Mouse (Mus musculus): ENCODE data around the gene Pde4dip. TPM values are rescaled to one million over a fixed set of nuclear protein-coding genes. Genes with fewer than 3 reads are reported as not detected.

The Pde4dip gene
- polyA plus RNA-seq, 1 experiment from 2014 or later = 99.4 TPM

GRCm38 (mm10) chr3:97834625-97835024 is 53.9 kb downstream of the Pde4dip start:
- Histone ChIP-seq H3K9ac (ENCODE audit: low read length) (no peak overlapping the region), H3K9me3 (ENCODE audit: control insufficient read depth, low read length) (no peaks in the 10 kb centered on the region), H3K36me3 (ENCODE audit: control insufficient read depth, insufficient read depth, low read length) (peaks cover 9% of the 10 kb centered on the region; the same call in 1 of the 2 replicates), H3K27me3 (ENCODE audit: control insufficient read depth, insufficient read depth, low read length) (no peaks in the 10 kb centered on the region), H3K4me1 (ENCODE audit: control insufficient read depth in 2 of 2, insufficient read depth in 2 of 2, low read length in 2 of 2) (peaks cover 14 to 30% of the 10 kb centered on the region in 2 experiments), H3K4me3 (ENCODE audit: control insufficient read depth in 1 of 2, insufficient read depth in 1 of 2, low read depth in 1 of 2, low read length in 2 of 2) (no peak overlapping the region), H3K4me2 (ENCODE audit: low read length) (no peak overlapping the region), H3K27ac (replicated peaks in 1 of 2; ENCODE audit: control insufficient read depth in 1 of 2, insufficient read depth in 1 of 2, low read depth in 2 of 2, low read length in 2 of 2) (no peak overlapping the region)
- 46% methylated on average over 1 of the region's 1 CpGs for WGBS
- no peak for ATAC-seq (ENCODE audit: insufficient number of reproducible peaks, insufficient read depth, low FRiP score, low read depth)

GRCm38 (mm10) chr3:97831564-97832320 is 56.8 kb downstream of the Pde4dip start:
- Histone ChIP-seq H3K27ac (replicated peaks in 1 of 2; ENCODE audit: control insufficient read depth in 1 of 2, insufficient read depth in 1 of 2, low read depth in 2 of 2, low read length in 2 of 2) (peak overlapping the region in 1 of 2 experiments; percentile 1; a peak in 2 of 4 replicates), H3K27me3 (ENCODE audit: control insufficient read depth, insufficient read depth, low read length) (no peaks in the 10 kb centered on the region), H3K36me3 (ENCODE audit: control insufficient read depth, insufficient read depth, low read length) (no peaks in the 10 kb centered on the region), H3K9ac (ENCODE audit: low read length) (no peak overlapping the region), H3K4me1 (ENCODE audit: control insufficient read depth in 2 of 2, insufficient read depth in 2 of 2, low read length in 2 of 2) (peaks cover 21 to 43% of the 10 kb centered on the region in 2 experiments), H3K9me3 (ENCODE audit: control insufficient read depth, low read length) (no peaks in the 10 kb centered on the region), H3K4me3 (ENCODE audit: control insufficient read depth in 1 of 2, insufficient read depth in 1 of 2, low read depth in 1 of 2, low read length in 2 of 2) (no peak overlapping the region), H3K4me2 (ENCODE audit: low read length) (no peak overlapping the region)
- no peak for ATAC-seq (ENCODE audit: insufficient number of reproducible peaks, insufficient read depth, low FRiP score, low read depth)
- WGBS = 73% methylated on average over 15 of the region's 15 CpGs

- Histone ChIP-seq H3K9me3 (ENCODE audit: control insufficient read depth, low read length) (no peaks in the 10 kb centered on the region), H3K36me3 (ENCODE audit: control insufficient read depth, insufficient read depth, low read length) (no peaks in the 10 kb centered on the region), H3K27me3 (ENCODE audit: control insufficient read depth, insufficient read depth, low read length) (no peaks in the 10 kb centered on the region), H3K4me3 (ENCODE audit: control insufficient read depth in 1 of 2, insufficient read depth in 1 of 2, low read depth in 1 of 2, low read length in 2 of 2) (no peak overlapping the region), H3K27ac (replicated peaks in 1 of 2; ENCODE audit: control insufficient read depth in 1 of 2, insufficient read depth in 1 of 2, low read depth in 2 of 2, low read length in 2 of 2) (0 out of 4 replicates have a peak overlapping the region, but pooled peaks of 1 of the 2 experiments have one; percentile 1), H3K4me1 (ENCODE audit: control insufficient read depth in 2 of 2, insufficient read depth in 2 of 2, low read length in 2 of 2) (peaks cover 21 to 44% of the 10 kb centered on the region in 2 experiments), H3K9ac (ENCODE audit: low read length) (no peak overlapping the region), H3K4me2 (ENCODE audit: low read length) (no peak overlapping the region)
- no peak for ATAC-seq (ENCODE audit: insufficient number of reproducible peaks, insufficient read depth, low FRiP score, low read depth)
- WGBS = 71% methylated on average over 2 of the region's 2 CpGs
Observed at GRCm38 (mm10) chr3:97830622-97831021, 57.9 kb downstream of the Pde4dip start.

- H3K4me2 ChIP-seq (ENCODE audit: low read length) = no peak overlapping the region
- no peaks in the 10 kb centered on the region for H3K9me3 ChIP-seq (ENCODE audit: control insufficient read depth, low read length)
- no peak overlapping the region for H3K4me3 ChIP-seq (ENCODE audit: control insufficient read depth in 1 of 2, insufficient read depth in 1 of 2, low read depth in 1 of 2, low read length in 2 of 2)
- no peak overlapping the region for H3K27ac ChIP-seq (replicated peaks in 1 of 2; ENCODE audit: control insufficient read depth in 1 of 2, insufficient read depth in 1 of 2, low read depth in 2 of 2, low read length in 2 of 2)
- 76% methylated on average over 2 of the region's 2 CpGs for WGBS
- H3K9ac ChIP-seq (ENCODE audit: low read length) = no peak overlapping the region
- no peak for ATAC-seq (ENCODE audit: insufficient number of reproducible peaks, insufficient read depth, low FRiP score, low read depth)
- H3K36me3 ChIP-seq (ENCODE audit: control insufficient read depth, insufficient read depth, low read length) = no peaks in the 10 kb centered on the region
- no peaks in the 10 kb centered on the region for H3K27me3 ChIP-seq (ENCODE audit: control insufficient read depth, insufficient read depth, low read length)
- H3K4me1 ChIP-seq (ENCODE audit: control insufficient read depth in 2 of 2, insufficient read depth in 2 of 2, low read length in 2 of 2) = peaks cover 23 to 48% of the 10 kb centered on the region in 2 experiments
Observed at GRCm38 (mm10) chr3:97830122-97830521, 58.4 kb downstream of the Pde4dip start.

GRCm38 (mm10) chr3:97828286-97828685 is 60.2 kb downstream of the Pde4dip start:
- Histone ChIP-seq H3K4me3 (ENCODE audit: control insufficient read depth in 1 of 2, insufficient read depth in 1 of 2, low read depth in 1 of 2, low read length in 2 of 2) (no peak overlapping the region), H3K9ac (ENCODE audit: low read length) (no peak overlapping the region), H3K9me3 (ENCODE audit: control insufficient read depth, low read length) (no peaks in the 10 kb centered on the region), H3K36me3 (ENCODE audit: control insufficient read depth, insufficient read depth, low read length) (no peaks in the 10 kb centered on the region), H3K4me2 (ENCODE audit: low read length) (no peak overlapping the region), H3K27me3 (ENCODE audit: control insufficient read depth, insufficient read depth, low read length) (no peaks in the 10 kb centered on the region), H3K4me1 (ENCODE audit: control insufficient read depth in 2 of 2, insufficient read depth in 2 of 2, low read length in 2 of 2) (peaks cover 18 to 36% of the 10 kb centered on the region in 2 experiments), H3K27ac (replicated peaks in 1 of 2; ENCODE audit: control insufficient read depth in 1 of 2, insufficient read depth in 1 of 2, low read depth in 2 of 2, low read length in 2 of 2) (peak overlapping the region in 1 of 2 experiments; percentile 53; a peak in 1 of 4 replicates)
- WGBS = 84% methylated on average over 4 of the region's 4 CpGs
- no peak for ATAC-seq (ENCODE audit: insufficient number of reproducible peaks, insufficient read depth, low FRiP score, low read depth)

- 18% methylated on average over 2 of the region's 3 CpGs for WGBS
- peak overlapping the region; percentile 57 to 62 for H3K4me3 ChIP-seq (ENCODE audit: control insufficient read depth in 1 of 2, insufficient read depth in 1 of 2, low read depth in 1 of 2, low read length in 2 of 2)
- peak overlapping the region; percentile 78 for H3K4me2 ChIP-seq (ENCODE audit: low read length)
Observed at GRCm38 (mm10) chr3:97825246-97825645, 63.3 kb downstream of the Pde4dip start.

GRCm38 (mm10) chr3:97824744-97825143 is 63.8 kb downstream of the Pde4dip start:
- 7% methylated on average over 4 of the region's 5 CpGs for WGBS
- peak; percentile 19; the same call in 1 of the 2 replicates for ATAC-seq (ENCODE audit: insufficient number of reproducible peaks, insufficient read depth, low FRiP score, low read depth)
- H3K27ac ChIP-seq (replicated peaks in 1 of 2; ENCODE audit: control insufficient read depth in 1 of 2, insufficient read depth in 1 of 2, low read depth in 2 of 2, low read length in 2 of 2) = peak overlapping the region; percentile 92 to 98
- peak overlapping the region; percentile 74 for H3K9ac ChIP-seq (ENCODE audit: low read length)
- H3K27me3 ChIP-seq (ENCODE audit: control insufficient read depth, insufficient read depth, low read length) = peaks cover 4% of the 10 kb centered on the region; the same call in 1 of the 2 replicates
- H3K4me2 ChIP-seq (ENCODE audit: low read length) = peak overlapping the region; percentile 78
- H3K4me1 ChIP-seq (ENCODE audit: control insufficient read depth in 2 of 2, insufficient read depth in 2 of 2, low read length in 2 of 2) = peaks cover 19 to 34% of the 10 kb centered on the region in 2 experiments
- H3K9me3 ChIP-seq (ENCODE audit: control insufficient read depth, low read length) = no peaks in the 10 kb centered on the region
- H3K4me3 ChIP-seq (ENCODE audit: control insufficient read depth in 1 of 2, insufficient read depth in 1 of 2, low read depth in 1 of 2, low read length in 2 of 2) = peak overlapping the region; percentile 57 to 62
- no peaks in the 10 kb centered on the region for H3K36me3 ChIP-seq (ENCODE audit: control insufficient read depth, insufficient read depth, low read length)

More at GRCm38 (mm10) chr3:97825246-97825645, 63.3 kb downstream of the Pde4dip start:
- H3K4me1 ChIP-seq (ENCODE audit: control insufficient read depth in 2 of 2, insufficient read depth in 2 of 2, low read length in 2 of 2) = peaks cover 16 to 34% of the 10 kb centered on the region in 2 experiments
- peak overlapping the region; percentile 74 for H3K9ac ChIP-seq (ENCODE audit: low read length)
- ATAC-seq (ENCODE audit: insufficient number of reproducible peaks, insufficient read depth, low FRiP score, low read depth) = 0 out of 2 replicates have a peak, but pooled peaks have one; percentile 23
- H3K9me3 ChIP-seq (ENCODE audit: control insufficient read depth, low read length) = no peaks in the 10 kb centered on the region
- peak overlapping the region; percentile 92 to 98 for H3K27ac ChIP-seq (replicated peaks in 1 of 2; ENCODE audit: control insufficient read depth in 1 of 2, insufficient read depth in 1 of 2, low read depth in 2 of 2, low read length in 2 of 2)
- no peaks in the 10 kb centered on the region for H3K36me3 ChIP-seq (ENCODE audit: control insufficient read depth, insufficient read depth, low read length)
- H3K27me3 ChIP-seq (ENCODE audit: control insufficient read depth, insufficient read depth, low read length) = peaks cover 4% of the 10 kb centered on the region; the same call in 1 of the 2 replicates
